In genomic region chr2:167060360-167060759, GRCm38 (mm10) we compare ENCODE assay signal across 8 mouse cellular contexts. TPM values are rescaled to one million over a fixed set of nuclear protein-coding genes. Genes with fewer than 3 reads are reported as not detected.
DNase-seq lines count a peak whose midpoint lies in the region; ATAC-seq and TF ChIP-seq lines count a peak whose summit lies in the region.

No protein-coding gene starts in this region.

- H3K4me2 ChIP-seq in lung, embryonic 16.5 days (ENCODE audit: low read depth, low read length) = peak overlapping the region; percentile 10; the same call in 1 of the 2 replicates
- peak overlapping the region; percentile 81 for H3K4me2 ChIP-seq in intestine, postnatal 0 days (replicated peaks; ENCODE audit: low read depth)

- H3K4me1 ChIP-seq in lung, embryonic 16.5 days (replicated peaks; ENCODE audit: control insufficient read depth, insufficient read depth, low read length) = peaks cover 31% of the 10 kb centered on the region
- H3K4me1 ChIP-seq in intestine, postnatal 0 days (replicated peaks; ENCODE audit: control insufficient read depth, insufficient read depth, low read length) = 0 out of 2 replicates have a peak, but pooled peaks cover 6% of the 10 kb centered on the region
- H3K4me1 ChIP-seq in small intestine, adult 2 months (ENCODE audit: control insufficient read depth, insufficient read depth, insufficient read length, low read length) = peaks cover 19% of the 10 kb centered on the region

- H3K27me3 ChIP-seq in lung, embryonic 16.5 days (ENCODE audit: control insufficient read depth, insufficient read depth, low read depth, low read length) = no peaks in the 10 kb centered on the region
- no peaks in the 10 kb centered on the region for H3K27me3 ChIP-seq in intestine, postnatal 0 days (replicated peaks; ENCODE audit: control insufficient read depth, insufficient read depth, low read length)
- H3K27me3 ChIP-seq in small intestine, adult 2 months (ENCODE audit: control insufficient read depth, insufficient read depth, low read length) = no peaks in the 10 kb centered on the region

- H3K36me3 ChIP-seq in lung, embryonic 16.5 days (ENCODE audit: control insufficient read depth, insufficient read depth, low read length) = peaks cover 15% of the 10 kb centered on the region; the same call in 1 of the 2 replicates
- H3K36me3 ChIP-seq in intestine, postnatal 0 days (ENCODE audit: control insufficient read depth, insufficient read depth) = peaks cover 30% of the 10 kb centered on the region
- peaks cover 38% of the 10 kb centered on the region for H3K36me3 ChIP-seq in small intestine, adult 2 months (ENCODE audit: control insufficient read depth, insufficient read depth, low read length)

- TF ChIP-seq POLR2A in small intestine, adult 2 months (IDR thresholded peaks at IDR 0.05; ENCODE audit: low read depth, low read length) = no peak

- no peak for TF ChIP-seq CTCF in intestine, postnatal 0 days (IDR thresholded peaks at IDR 0.05; ENCODE audit: low read depth)
- TF ChIP-seq CTCF in small intestine, adult 2 months (IDR thresholded peaks at IDR 0.05; ENCODE audit: extremely low read depth, insufficient read length, insufficient replicate concordance, low read depth, low read length) = no peak

- 57% methylated on average over 3 of the region's 3 CpGs for WGBS in lung, embryonic 16.5 days
- 40% methylated on average over 3 of the region's 3 CpGs for WGBS in intestine, postnatal 0 days
- 28% methylated on average over 3 of the region's 3 CpGs for WGBS in small intestine, adult 2 months

- H3K9me3 ChIP-seq in lung, embryonic 16.5 days (ENCODE audit: control insufficient read depth, low read length) = no peaks in the 10 kb centered on the region
- no peaks in the 10 kb centered on the region for H3K9me3 ChIP-seq in intestine, postnatal 0 days (ENCODE audit: control insufficient read depth)

- H3K4me3 ChIP-seq in lung, embryonic 16.5 days (ENCODE audit: low read length) = no peak overlapping the region
- peak overlapping the region; percentile 30 for H3K4me3 ChIP-seq in intestine, postnatal 0 days (ENCODE audit: low read depth, low read length)
- H3K4me3 ChIP-seq in small intestine, adult 2 months (ENCODE audit: low read depth, low read length) = peak overlapping the region; percentile 67

- DNase-seq in cerebellum, postnatal 25 days = peak; percentile 50 to 57
- no peak for DNase-seq in cerebellum, adult 11 months
- no peak for DNase-seq in lung, postnatal 10 days
- no peak for DNase-seq in right cerebral cortex, postnatal 14 days
- no peak for DNase-seq in natural killer cell, adult 2 months (ENCODE audit: low spot score in 2 of 2)

- no peak overlapping the region; the same call in 1 of the 2 replicates for H3K27ac ChIP-seq in lung, embryonic 16.5 days (ENCODE audit: low read length)
- peak overlapping the region; percentile 69 for H3K27ac ChIP-seq in intestine, postnatal 0 days (ENCODE audit: low read depth, low read length)
- peak overlapping the region; percentile 89 for H3K27ac ChIP-seq in small intestine, adult 2 months (ENCODE audit: insufficient read depth, low read depth, low read length)

- H3K9ac ChIP-seq in lung, embryonic 16.5 days (ENCODE audit: low read length) = peak overlapping the region; percentile 42
- peak overlapping the region; percentile 32; the same call in 1 of the 2 replicates for H3K9ac ChIP-seq in intestine, postnatal 0 days (ENCODE audit: low read depth, low read length)

- no peak for ATAC-seq in lung, embryonic 16.5 days (ENCODE audit: low read depth)
- ATAC-seq in intestine, postnatal 0 days = no peak

RNA-seq across cellular contexts. Expression of gene Znfx1, which starts 2.5 kb away (rescaled TPM):
- polyA plus RNA-seq in lung, embryonic 16.5 days (2015; fragmentation: Nextera tagmentation; extraction: Ambion mirVana) = 8.9 and 10.0 TPM in 2 replicates
- polyA plus RNA-seq in intestine, postnatal 0 days (2015; fragmentation: Nextera tagmentation; extraction: Ambion mirVana) = 13.1 and 15.2 TPM in 2 replicates
- 21.0 and 56.0 TPM in 2 replicates for polyA plus RNA-seq in small intestine, adult 2 months (2012; rRNA removed)

RNA-seq across cellular contexts. Expression of gene Ddx27, which starts 45.4 kb away (rescaled TPM):
- polyA plus RNA-seq in lung, embryonic 16.5 days (2015; fragmentation: Nextera tagmentation; extraction: Ambion mirVana) = 40.5 and 43.6 TPM in 2 replicates
- 15.8 and 16.3 TPM in 2 replicates for polyA plus RNA-seq in intestine, postnatal 0 days (2015; fragmentation: Nextera tagmentation; extraction: Ambion mirVana)
- polyA plus RNA-seq in small intestine, adult 2 months (2012; rRNA removed) = 6.4 and 14.7 TPM in 2 replicates

Comparison
In these comparisons a context has a peak if more than half of its experiments do, and no peak if none do; other contexts are left out.
1. DNase-seq: peak in cerebellum, postnatal 25 days (2 of 2); none in cerebellum, adult 11 months (single experiment), lung, postnatal 10 days (single experiment), right cerebral cortex, postnatal 14 days (single experiment) and natural killer cell, adult 2 months (0 of 2).